Comparison of ENCODE assay signal across 25 mouse cellular contexts in genomic region chrX:7469801-7470200, GRCm38 (mm10).
"Had no signal": no experiment of that assay in that cellular context is flagged by ENCODE, and none has a peak within 500 bp of the region (broad histone marks: within the 10 kb centered on the region; RNA-seq: fewer than 3 reads in every experiment).

No protein-coding gene starts in this region.

- H3K4me3 ChIP-seq: heart, adult 2 months; heart, embryonic 13.5 days; heart, embryonic 15.5 days; hindbrain, embryonic 12.5 days; kidney, embryonic 15.5 days; limb, embryonic 13.5 days; limb, embryonic 15.5 days had no signal

- ATAC-seq: hindbrain, postnatal 0 days; intestine, embryonic 16.5 days had no signal

- H3K4me1 ChIP-seq: heart, embryonic 13.5 days; heart, embryonic 15.5 days; hindbrain, embryonic 12.5 days; kidney, embryonic 15.5 days; limb, embryonic 13.5 days; limb, embryonic 15.5 days had no signal

- DNase-seq: gastrocnemius, postnatal 14 days; gastrocnemius, postnatal 36 days; heart, adult 11 months; heart, adult 2 months; heart, postnatal 14 days; heart, postnatal 36 days; kidney, adult 11 months; kidney, adult 2 months; kidney, adult 9 months; kidney, postnatal 14 days; kidney, postnatal 36 days; layer of hippocampus, adult 9-11 months; layer of hippocampus, postnatal 36 days; left cerebral cortex, postnatal 4 days had no signal

- H3K9me3 ChIP-seq: heart, embryonic 13.5 days; heart, embryonic 15.5 days; hindbrain, embryonic 12.5 days; kidney, embryonic 15.5 days; limb, embryonic 13.5 days; limb, embryonic 15.5 days had no signal

- H3K27ac ChIP-seq: heart, adult 2 months; heart, embryonic 13.5 days; heart, embryonic 15.5 days; hindbrain, embryonic 12.5 days; hindbrain, embryonic 14.5 days; hindbrain, postnatal 0 days; kidney, embryonic 15.5 days; kidney, postnatal 0 days; limb, embryonic 13.5 days; limb, embryonic 15.5 days had no signal

- H3K9ac ChIP-seq: heart, embryonic 13.5 days; heart, embryonic 15.5 days; hindbrain, embryonic 12.5 days; hindbrain, embryonic 14.5 days; kidney, embryonic 15.5 days; limb, embryonic 13.5 days; limb, embryonic 15.5 days had no signal

- H3K4me2 ChIP-seq: heart, embryonic 11.5 days; heart, embryonic 13.5 days; heart, embryonic 15.5 days; hindbrain, embryonic 12.5 days; hindbrain, embryonic 14.5 days; kidney, embryonic 15.5 days; limb, embryonic 13.5 days; limb, embryonic 15.5 days had no signal

- H3K27me3 ChIP-seq: heart, embryonic 13.5 days; heart, embryonic 15.5 days; hindbrain, embryonic 12.5 days; kidney, embryonic 15.5 days; limb, embryonic 13.5 days; limb, embryonic 15.5 days had no signal

- H3K36me3 ChIP-seq: heart, embryonic 13.5 days; heart, embryonic 15.5 days; hindbrain, embryonic 12.5 days; kidney, embryonic 15.5 days; limb, embryonic 13.5 days; limb, embryonic 15.5 days had no signal
